Mouse (Mus musculus) CH12.LX (cell line): ENCODE results near the gene Kctd12. TPM values are rescaled to one million over a fixed set of nuclear protein-coding genes. Genes with fewer than 3 reads are reported as not detected.

ENCODE experiments used
- DNase-seq: peaks from one replicate; pipeline ENCODE4 v3.0.0-alpha.2; 2013; ENCODE audit errors: extremely low read depth
- H3K27ac ChIP-seq: 2 replicates; pipeline ENCODE4 v1.5.1; 2012; ENCODE audit warnings: low read depth, mild to moderate bottlenecking, control low read depth, moderate library complexity; ENCODE audit not compliant: insufficient read depth
- H3K27me3 ChIP-seq: replicated peaks from 2 replicates; pipeline ENCODE3; 2012; ENCODE audit warnings: inconsistent platforms
- H3K36me3 ChIP-seq, 2 experiments: replicated peaks in 1 of 2; 2 replicates each; pipeline versions ENCODE3 to v1.6.1; 2012; ENCODE audit warnings: inconsistent platforms in 1 of 2, low read length in 1 of 2, mild to moderate bottlenecking in 1 of 2, mixed read lengths in 1 of 2, moderate library complexity in 1 of 2; ENCODE audit not compliant: control insufficient read depth in 1 of 2, insufficient read depth in 1 of 2
- H3K4me1 ChIP-seq, 2 experiments: 2 replicates each; pipeline ENCODE4 v1.6.1; 2012; ENCODE audit warnings: inconsistent platforms in 1 of 2, moderate library complexity in 1 of 2; ENCODE audit not compliant: insufficient read depth in 2 of 2, control insufficient read depth in 1 of 2
- H3K4me2 ChIP-seq: 2 replicates; pipeline ENCODE4 v1.6.1; 2012; ENCODE audit warnings: low read depth, mild to moderate bottlenecking, control low read depth; ENCODE audit not compliant: poor library complexity, insufficient read depth, severe bottlenecking
- H3K4me3 ChIP-seq, 3 experiments: fragments of 150-350 bp in 1 of 3; sonication (generic) in 1 of 3; replicated peaks in 1 of 3; 2 replicates each; pipeline versions ENCODE3 to v1.5.1; 2011 to 2012; ENCODE audit warnings: low read depth in 2 of 3, low read length in 2 of 3, mild to moderate bottlenecking in 2 of 3, moderate library complexity in 2 of 3, control low read depth in 1 of 3, improper control_type of control experiment in 1 of 3, inconsistent platforms in 1 of 3, mixed read lengths in 1 of 3; ENCODE audit not compliant: poor library complexity in 1 of 3
- H3K79me2 ChIP-seq: replicated peaks from 2 replicates; pipeline ENCODE4 v1.6.1; 2012; ENCODE audit warnings: mild to moderate bottlenecking, moderate library complexity; ENCODE audit not compliant: control insufficient read depth, poor library complexity, insufficient read depth, severe bottlenecking; ENCODE audit errors: extremely low read depth
- H3K9ac ChIP-seq: 2 replicates; pipeline ENCODE4 v1.6.1; 2012; ENCODE audit warnings: low read depth, mild to moderate bottlenecking, control low read depth, moderate library complexity; ENCODE audit not compliant: insufficient read depth
- H3K9me3 ChIP-seq: replicated peaks from 2 replicates; pipeline ENCODE3; 2012; ENCODE audit warnings: low read length, inconsistent platforms, mixed read lengths
- CHD2 ChIP-seq: IDR thresholded peaks from 2 replicates; pipeline ENCODE4 v1.6.1; 2011; ENCODE audit warnings: low read length, improper control_type of control experiment
- CTCF ChIP-seq, 2 experiments: IDR thresholded peaks in 1 of 2; conservative IDR thresholded peaks in 1 of 2; 2 replicates each; pipeline ENCODE4 v1.5.1; 2011 to 2012; ENCODE audit warnings: low read depth in 2 of 2, low read length in 2 of 2, improper control_type of control experiment in 1 of 2, inconsistent platforms in 1 of 2, mild to moderate bottlenecking in 1 of 2, moderate library complexity in 1 of 2
- E2F4 ChIP-seq: IDR thresholded peaks from 2 replicates; pipeline ENCODE4 v1.6.1; 2011; ENCODE audit warnings: low read depth, low read length, improper control_type of control experiment; ENCODE audit not compliant: insufficient replicate concordance
- ELF1 ChIP-seq: IDR thresholded peaks from 2 replicates; pipeline ENCODE4 v1.6.1; 2014; ENCODE audit warnings: low read depth, mild to moderate bottlenecking, inconsistent platforms, low read length, improper control_type of control experiment
- EP300 ChIP-seq: IDR thresholded peaks from 2 replicates; pipeline ENCODE4 v1.6.1; 2011; ENCODE audit warnings: low read length, improper control_type of control experiment
- ETS1 ChIP-seq: conservative IDR thresholded peaks from 2 replicates; pipeline ENCODE4 v1.6.1; 2012; ENCODE audit warnings: low read depth, mild to moderate bottlenecking, inconsistent platforms, low read length, improper control_type of control experiment, moderate library complexity
- HCFC1 ChIP-seq: IDR thresholded peaks from 2 replicates; pipeline ENCODE4 v1.6.1; 2012; ENCODE audit warnings: low read depth, mild to moderate bottlenecking, inconsistent platforms, low read length, improper control_type of control experiment
- IRF4 ChIP-seq: IDR thresholded peaks from 2 replicates; pipeline ENCODE4 v1.6.1; 2014; ENCODE audit warnings: low read depth, mild to moderate bottlenecking, inconsistent platforms, low read length, improper control_type of control experiment
- JUND ChIP-seq: conservative IDR thresholded peaks from 2 replicates; pipeline ENCODE4 v1.6.1; 2011; ENCODE audit warnings: low read depth, low read length, improper control_type of control experiment
- KAT2A ChIP-seq: IDR thresholded peaks from 2 replicates; pipeline ENCODE4 v1.6.1; 2012; ENCODE audit warnings: low read length, improper control_type of control experiment, inconsistent platforms; ENCODE audit not compliant: insufficient replicate concordance
- MAFK ChIP-seq: IDR thresholded peaks from 2 replicates; pipeline ENCODE4 v1.6.1; 2011; ENCODE audit warnings: low read length, improper control_type of control experiment; ENCODE audit not compliant: insufficient replicate concordance
- MAX ChIP-seq: IDR thresholded peaks from 2 replicates; pipeline ENCODE4 v1.6.1; 2011; ENCODE audit warnings: low read length, improper control_type of control experiment
- MAZ ChIP-seq: IDR thresholded peaks from 2 replicates; pipeline ENCODE4 v1.6.1; 2012; ENCODE audit warnings: low read depth, mild to moderate bottlenecking, inconsistent platforms, low read length, improper control_type of control experiment, moderate library complexity
- MEF2A ChIP-seq: IDR thresholded peaks from 2 replicates; pipeline ENCODE4 v1.6.1; 2014; ENCODE audit warnings: low read depth, mild to moderate bottlenecking, inconsistent platforms, low read length, improper control_type of control experiment, borderline replicate concordance
- MYC ChIP-seq: IDR thresholded peaks from 2 replicates; pipeline ENCODE4 v1.6.1; 2011; ENCODE audit warnings: low read depth, mild to moderate bottlenecking, improper control_type of control experiment, low read length
- NELFE ChIP-seq: IDR thresholded peaks from 2 replicates; pipeline ENCODE4 v1.6.1; 2011; ENCODE audit warnings: low read depth, low read length, improper control_type of control experiment
- PAX5 ChIP-seq: IDR thresholded peaks from 2 replicates; pipeline ENCODE4 v1.6.1; 2012; ENCODE audit warnings: low read length, inconsistent platforms, mixed read lengths
- POLR2A ChIP-seq: IDR thresholded peaks from 2 replicates; pipeline ENCODE4 v1.6.1; 2011; ENCODE audit warnings: low read depth, mild to moderate bottlenecking, improper control_type of control experiment, low read length
- POLR2AphosphoS2 ChIP-seq: IDR thresholded peaks from 2 replicates; pipeline ENCODE4 v1.6.1; 2011; ENCODE audit warnings: low read depth, low read length, improper control_type of control experiment
- RAD21 ChIP-seq: IDR thresholded peaks from 2 replicates; pipeline ENCODE4 v1.6.1; 2011; ENCODE audit warnings: low read depth, mild to moderate bottlenecking, low read length, improper control_type of control experiment, moderate library complexity
- SIN3A ChIP-seq: IDR thresholded peaks from 2 replicates; pipeline ENCODE4 v1.6.1; 2012; ENCODE audit warnings: low read length, improper control_type of control experiment, inconsistent platforms
- SMC3 ChIP-seq: IDR thresholded peaks from 2 replicates; pipeline ENCODE4 v1.6.1; 2011; ENCODE audit warnings: low read depth, low read length, improper control_type of control experiment
- TBP ChIP-seq: conservative IDR thresholded peaks from 2 replicates; pipeline ENCODE4 v1.6.1; 2011; ENCODE audit warnings: low read depth, low read length, improper control_type of control experiment
- TCF12 ChIP-seq: IDR thresholded peaks from 2 replicates; pipeline ENCODE4 v1.6.1; 2014; ENCODE audit warnings: low read depth, mild to moderate bottlenecking, inconsistent platforms, low read length, improper control_type of control experiment
- UBTF ChIP-seq: IDR thresholded peaks from 2 replicates; pipeline ENCODE4 v1.6.1; 2012; ENCODE audit warnings: low read depth, mild to moderate bottlenecking, inconsistent platforms, low read length, improper control_type of control experiment, moderate library complexity
- ZC3H11A ChIP-seq: IDR thresholded peaks from 2 replicates; pipeline ENCODE4 v1.6.1; 2012; ENCODE audit warnings: low read depth, mild to moderate bottlenecking, inconsistent platforms, low read length, improper control_type of control experiment
- ZKSCAN1 ChIP-seq: IDR thresholded peaks from 2 replicates; pipeline ENCODE4 v1.6.1; 2012; ENCODE audit warnings: low read depth, inconsistent platforms, low read length, improper control_type of control experiment, borderline replicate concordance
- ZMIZ1 ChIP-seq: IDR thresholded peaks from 2 replicates; pipeline ENCODE4 v1.6.1; 2012; ENCODE audit warnings: low read depth, mild to moderate bottlenecking, inconsistent platforms, low read length, improper control_type of control experiment
- ZNF384 ChIP-seq: IDR thresholded peaks from 2 replicates; pipeline ENCODE4 v1.6.1; 2012; ENCODE audit warnings: low read depth, low read length, improper control_type of control experiment, inconsistent platforms
- dilution Hi-C: fragments of 300-500 bp; cut with MboI; formaldehyde crosslinking; loops from 2 replicates; pipeline ENCODE4 v1.14.3; 2020; ENCODE audit warnings: low sequenced_read_pairs; ENCODE audit not compliant: extremely low pct_unique_long_range_greater_than_20kb, extremely low pct_ligation_motif_present
- in situ Hi-C: fragments of 300-500 bp; cut with MboI; formaldehyde crosslinking; loops from 3 replicates; pipeline ENCODE4 v1.14.3; 2019; ENCODE audit warnings: low sequenced_read_pairs, low pct_ligation_motif_present, low pct_unique_long_range_greater_than_20kb, mixed read lengths
- polyA plus RNA-seq: library from polyadenylated mRNA; unstranded; fragments of >175 nt; gene quantifications from 2 replicates; pipeline ENCODE4 v1.2.1, GENCODE M21; 2012; ENCODE audit warnings: low read depth; ENCODE audit not compliant: insufficient read length
- total RNA-seq, 2 experiments: library from RNA; depleted of rRNA; stranded (reverse); fragments of 300-350 nt in 1 of 2; fragments of >200 nt in 1 of 2; gene quantifications; 2 replicates each; pipeline ENCODE4 v1.2.3; 2012 to 2014

Gene Kctd12
- total and polyA plus RNA-seq, 3 experiments: 21.4 to 35.4 (median 21.8) TPM

DNA sequence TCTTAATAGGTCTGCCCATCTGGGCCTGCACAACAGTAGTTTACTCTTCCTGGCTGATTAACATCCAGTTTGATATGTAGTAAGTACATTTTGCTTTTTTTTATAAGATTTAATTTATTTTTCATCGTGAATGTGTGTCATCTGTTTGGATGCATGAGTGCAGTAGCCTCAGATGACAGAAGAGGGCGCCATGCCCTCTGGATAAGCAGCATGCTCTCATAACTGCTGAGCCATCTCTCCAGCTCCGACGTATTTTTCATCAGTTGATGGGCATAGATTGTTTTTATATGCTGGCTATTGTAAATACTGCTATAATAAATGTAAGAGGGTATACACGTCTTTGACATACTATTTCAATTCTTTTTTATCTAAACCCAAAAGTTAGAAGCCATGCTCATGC lies 29.3 kb upstream of the Kctd12 start:
- Histone ChIP-seq H3K9me3 (no peaks in the 10 kb centered on the region), H3K9ac (peak overlapping the region; percentile 55; the same call in 1 of the 2 replicates), H3K4me1 (peaks cover 18 to 42% of the 10 kb centered on the region in 2 experiments), H3K4me2 (peak overlapping the region; percentile 93; the same call in 1 of the 2 replicates), H3K79me2 (no peaks in the 10 kb centered on the region), H3K36me3 (peaks cover 0 to 12% of the 10 kb centered on the region in 2 experiments), H3K27me3 (no peaks in the 10 kb centered on the region), H3K4me3 (peak overlapping the region in 1 of 3 experiments; percentile 7), H3K27ac (no peak overlapping the region)
- dilution Hi-C loops (no loop called here), in situ Hi-C loops (loop anchor here (5.0 kb wide), 1 partner anchor 41 kb away; no protein-coding TSS in a partner anchor)
- TF ChIP-seq ELF1: no peak
- TF ChIP-seq EP300: no peak
- 0 out of 2 replicates have a peak, but pooled peaks have one; percentile 30 for TF ChIP-seq TCF12
- peak; percentile 88 for TF ChIP-seq MYC
- TF ChIP-seq JUND: 0 out of 2 replicates have a peak, but pooled peaks have one; percentile 27
- TF ChIP-seq SMC3: peak; percentile 90
- TF ChIP-seq POLR2AphosphoS2: no peak
- TF ChIP-seq PAX5: no peak
- TF ChIP-seq E2F4: no peak
- no peak for TF ChIP-seq ETS1
- peak; percentile 96 for TF ChIP-seq RAD21
- peak; percentile 75; the same call in 1 of the 2 replicates for TF ChIP-seq MAX
- no peak for TF ChIP-seq MEF2A
- 0 out of 2 replicates have a peak, but pooled peaks have one; percentile 8 for TF ChIP-seq ZNF384
- 0 out of 2 replicates have a peak, but pooled peaks have one; percentile 34 for TF ChIP-seq TBP
- TF ChIP-seq IRF4: peak; percentile 35; the same call in 1 of the 2 replicates
- TF ChIP-seq NELFE: peak; percentile 44; the same call in 1 of the 2 replicates
- TF ChIP-seq UBTF: no peak
- no peak for TF ChIP-seq CHD2
- peak; percentile 89 to 98 for TF ChIP-seq CTCF (conservative IDR thresholded peaks at IDR 0.05 in 1 of 2, IDR thresholded peaks at IDR 0.05 in 1 of 2; ENCODE audit: low read depth in 2 of 2, low read length in 2 of 2)
- peak; percentile 92 for TF ChIP-seq MAFK
- TF ChIP-seq ZMIZ1: no peak
- peak; percentile 69 for TF ChIP-seq ZC3H11A
- TF ChIP-seq ZKSCAN1: no peak
- TF ChIP-seq HCFC1: no peak
- no peak for TF ChIP-seq SIN3A
- TF ChIP-seq MAZ: no peak
- TF ChIP-seq KAT2A: no peak
- no peak for TF ChIP-seq POLR2A
- peak; percentile 86 for DNase-seq
